In the genomic region with DNA sequence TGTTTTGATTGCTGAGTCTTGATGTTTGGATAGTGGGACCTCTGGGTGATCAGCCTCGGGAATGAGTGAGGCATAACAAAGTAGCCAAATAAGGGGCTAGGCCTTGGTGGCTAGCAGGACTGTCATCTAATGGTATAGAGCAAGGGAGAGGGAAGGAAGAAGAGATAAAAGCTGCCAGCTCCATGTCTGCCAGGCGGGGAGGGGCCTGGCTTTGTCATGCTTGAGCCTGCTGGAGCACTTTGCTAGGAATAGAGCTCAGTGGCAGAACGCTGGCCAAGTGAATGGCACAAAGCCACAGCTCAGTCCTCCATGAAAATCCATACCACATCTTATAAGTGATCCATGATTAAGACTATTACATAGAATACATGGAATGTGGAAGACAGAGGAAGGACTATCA, we compare ENCODE assay signal across 16 mouse cellular contexts. TPM values are rescaled to one million over a fixed set of nuclear protein-coding genes. Genes with fewer than 3 reads are reported as not detected.
DNase-seq lines count a peak whose midpoint lies in the region; ATAC-seq and TF ChIP-seq lines count a peak whose summit lies in the region.
"Had no signal": no experiment of that assay in that cellular context is flagged by ENCODE, and none has a peak within 500 bp of the region (broad histone marks: within the 10 kb centered on the region; RNA-seq: fewer than 3 reads in every experiment).

No protein-coding gene starts in this region.

- ATAC-seq in forebrain, embryonic 14.5 days, result peak; percentile 37; the same call in 1 of the 2 replicates
- no peak for ATAC-seq in forebrain, embryonic 11.5 days (replicated peaks; ENCODE audit: low FRiP score)
- ATAC-seq: liver, embryonic 12.5 days had no signal

- 56% methylated on average over 3 of the region's 3 CpGs for WGBS in forebrain, embryonic 14.5 days
- 63% methylated on average over 3 of the region's 3 CpGs for WGBS in forebrain, embryonic 11.5 days
- 90% methylated on average over 3 of the region's 3 CpGs for WGBS in thymus, adult 2 months

- H3K9ac ChIP-seq in forebrain, embryonic 14.5 days (ENCODE audit: low read length), result no peak overlapping the region
- no peak overlapping the region for H3K9ac ChIP-seq in forebrain, embryonic 11.5 days (ENCODE audit: low read length)
- H3K9ac ChIP-seq: forebrain, embryonic 12.5 days; liver, embryonic 12.5 days; neural tube, embryonic 12.5 days had no signal

- H3K4me1 ChIP-seq in forebrain, embryonic 14.5 days (ENCODE audit: control insufficient read depth, insufficient read depth, low read length), result no peaks in the 10 kb centered on the region
- H3K4me1 ChIP-seq in forebrain, embryonic 11.5 days (replicated peaks; ENCODE audit: control insufficient read depth, insufficient read depth, low read length), result no peaks in the 10 kb centered on the region
- no peaks in the 10 kb centered on the region for H3K4me1 ChIP-seq in thymus, adult 2 months (replicated peaks; ENCODE audit: control insufficient read depth, insufficient read depth, low read length)
- H3K4me1 ChIP-seq: forebrain, embryonic 12.5 days; liver, embryonic 12.5 days; neural tube, embryonic 12.5 days had no signal

- H3K27me3 ChIP-seq in forebrain, embryonic 14.5 days (replicated peaks; ENCODE audit: control insufficient read depth, insufficient read depth, low read length), result no peaks in the 10 kb centered on the region
- H3K27me3 ChIP-seq in forebrain, embryonic 11.5 days (ENCODE audit: control insufficient read depth, insufficient read depth, low read length), result no peaks in the 10 kb centered on the region
- H3K27me3 ChIP-seq in thymus, adult 2 months (ENCODE audit: control insufficient read depth, insufficient read depth, low read length), result no peaks in the 10 kb centered on the region
- H3K27me3 ChIP-seq: forebrain, embryonic 12.5 days; liver, embryonic 12.5 days; neural tube, embryonic 12.5 days had no signal

- DNase-seq in forebrain, embryonic 14.5 days (ENCODE audit: low spot score), result peak; percentile 34
- no peak for DNase-seq in forebrain, embryonic 11.5 days (ENCODE audit: low spot score)
- peak; percentile 46 for DNase-seq in left cerebral cortex, postnatal 4 days
- no peak for DNase-seq in left cerebral cortex, postnatal 10 days (ENCODE audit: extremely low spot score in 1 of 2, low spot score in 2 of 2)
- peak; percentile 49 for DNase-seq in brain, adult 2 months (ENCODE audit: low read depth, low spot score)
- DNase-seq in cerebellum, postnatal 36 days, result peak; percentile 19 to 38
- no peak for DNase-seq in thymus, adult 2 months
- DNase-seq: adrenal gland, postnatal 14 days; heart, postnatal 4 days; right cerebral cortex, postnatal 14 days; thymus, postnatal 14 days had no signal

- no peak overlapping the region for H3K4me2 ChIP-seq in forebrain, embryonic 14.5 days (ENCODE audit: low read length)
- no peak overlapping the region for H3K4me2 ChIP-seq in forebrain, embryonic 11.5 days (ENCODE audit: low read depth, low read length, severe bottlenecking)
- H3K4me2 ChIP-seq: forebrain, embryonic 12.5 days; liver, embryonic 12.5 days; neural tube, embryonic 12.5 days had no signal

- no peaks in the 10 kb centered on the region for H3K36me3 ChIP-seq in forebrain, embryonic 14.5 days (ENCODE audit: control insufficient read depth, insufficient read depth, low read length)
- no peaks in the 10 kb centered on the region for H3K36me3 ChIP-seq in forebrain, embryonic 11.5 days (ENCODE audit: control insufficient read depth, insufficient read depth, low read length)
- no peaks in the 10 kb centered on the region for H3K36me3 ChIP-seq in thymus, adult 2 months (ENCODE audit: control insufficient read depth, insufficient read depth, low read length)
- H3K36me3 ChIP-seq: forebrain, embryonic 12.5 days; neural tube, embryonic 12.5 days had no signal

- H3K27ac ChIP-seq in forebrain, embryonic 14.5 days (ENCODE audit: low read depth, low read length), result no peak overlapping the region
- no peak overlapping the region for H3K27ac ChIP-seq in forebrain, embryonic 11.5 days (ENCODE audit: low read depth, low read length)
- H3K27ac ChIP-seq in thymus, adult 2 months (ENCODE audit: control insufficient read depth, insufficient read depth, low read length), result no peak overlapping the region
- H3K27ac ChIP-seq: forebrain, embryonic 12.5 days; kidney, postnatal 0 days; liver, embryonic 12.5 days; neural tube, embryonic 12.5 days had no signal

- TF ChIP-seq POLR2A in thymus, adult 2 months (IDR thresholded peaks at IDR 0.05; ENCODE audit: control insufficient read depth, extremely low read depth, insufficient read depth, low read length, poor library complexity), result no peak

- TF ChIP-seq CTCF in thymus, adult 2 months (IDR thresholded peaks at IDR 0.05; ENCODE audit: borderline replicate concordance, control insufficient read depth, extremely low read depth, insufficient read depth, low read length, poor library complexity), result no peak

- no peak overlapping the region for H3K4me3 ChIP-seq in forebrain, embryonic 14.5 days (ENCODE audit: low read depth, low read length)
- H3K4me3 ChIP-seq in forebrain, embryonic 11.5 days (ENCODE audit: low read depth, low read length), result no peak overlapping the region
- H3K4me3 ChIP-seq in thymus, adult 2 months (ENCODE audit: control insufficient read depth, insufficient read depth, low read length), result no peak overlapping the region
- H3K4me3 ChIP-seq: forebrain, embryonic 12.5 days; liver, embryonic 12.5 days; megakaryocyte, embryonic 14.5 days; neural tube, embryonic 12.5 days had no signal

- no peaks in the 10 kb centered on the region for H3K9me3 ChIP-seq in forebrain, embryonic 14.5 days (replicated peaks; ENCODE audit: control insufficient read depth, low read length)
- no peaks in the 10 kb centered on the region for H3K9me3 ChIP-seq in forebrain, embryonic 11.5 days (ENCODE audit: control insufficient read depth, low read length)
- H3K9me3 ChIP-seq: forebrain, embryonic 12.5 days; liver, embryonic 12.5 days; megakaryocyte, embryonic 14.5 days; neural tube, embryonic 12.5 days had no signal

- intact Hi-C loops in left cerebral cortex, postnatal 4 days (cut with DNase I), result no loop called here
- intact Hi-C loops in left cerebral cortex, postnatal 10 days (cut with DNase I), result no loop called here

RNA-seq across cellular contexts. Expression of a gene that starts 10.0 kb away (rescaled TPM):
- polyA plus RNA-seq in forebrain, embryonic 14.5 days (2014; fragmentation: Nextera tagmentation; extraction: Ambion mirVana), result 40.4 and 43.9 TPM in 2 replicates
- 28.5 and 29.2 TPM in 2 replicates for polyA plus RNA-seq in forebrain, embryonic 11.5 days (2014; fragmentation: Nextera tagmentation; extraction: Ambion mirVana)
- 10 to 100 TPM; 50.7 to 55.0 TPM for total RNA-seq in left cerebral cortex, postnatal 4 days (2021)
- 100 to 1,000 TPM in 1 of 2 experiments, 10 to 100 TPM in 1; 97.5 to 108 TPM for total RNA-seq in left cerebral cortex, postnatal 10 days (2021)
- 9.5 and 9.8 TPM in 2 replicates for polyA plus RNA-seq in thymus, adult 2 months (2012; rRNA removed)

Comparison
In these comparisons a context has a peak if more than half of its experiments do, and no peak if none do; other contexts are left out.
1. DNase-seq: peak in forebrain, embryonic 14.5 days (single experiment), left cerebral cortex, postnatal 4 days (single experiment), brain, adult 2 months (single experiment) and cerebellum, postnatal 36 days (2 of 2); none in forebrain, embryonic 11.5 days (single experiment), left cerebral cortex, postnatal 10 days (0 of 2) and thymus, adult 2 months (single experiment).